Mouse (Mus musculus) limb, embryonic 11.5 days (tissue): Measurements from ENCODE around the gene Psmd9. TPM values are rescaled to one million over a fixed set of nuclear protein-coding genes. Genes with fewer than 3 reads are reported as not detected.

ENCODE experiments used
- ATAC-seq: fragments of 200-750 bp; cut with Nextera tagmentation; 2 replicates; pipeline ENCODE4 v1.8.0; 2017; ENCODE audit warnings: low read depth; ENCODE audit not compliant: insufficient number of reproducible peaks, low FRiP score, low TSS enrichment
- DNase-seq: peaks from one replicate; pipeline ENCODE4 v3.0.0-alpha.2; 2015; ENCODE audit warnings: low spot score
- H3K27ac ChIP-seq: fragments of 300-500 bp; sonication (generic); replicated peaks from 2 replicates; pipeline ENCODE4 v1.5.1; 2014; ENCODE audit warnings: low read depth, mild to moderate bottlenecking, low read length
- H3K27me3 ChIP-seq: fragments of 300-500 bp; sonication (generic); 2 replicates; pipeline ENCODE4 v1.6.1; 2014; ENCODE audit warnings: mild to moderate bottlenecking, low read length, mixed read lengths; ENCODE audit not compliant: control insufficient read depth, insufficient read depth
- H3K36me3 ChIP-seq: fragments of 300-500 bp; sonication (generic); 2 replicates; pipeline ENCODE4 v1.6.1; 2014; ENCODE audit warnings: mild to moderate bottlenecking, low read length, moderate library complexity, mixed read lengths; ENCODE audit not compliant: control insufficient read depth, insufficient read depth
- H3K4me1 ChIP-seq: fragments of 300-500 bp; sonication (generic); 2 replicates; pipeline ENCODE4 v1.6.1; 2014; ENCODE audit warnings: low read length, mixed read lengths; ENCODE audit not compliant: control insufficient read depth, insufficient read depth
- H3K4me2 ChIP-seq: fragments of 300-500 bp; sonication (generic); 2 replicates; pipeline ENCODE4 v1.6.1; 2014; ENCODE audit warnings: low read depth, mild to moderate bottlenecking, moderate library complexity; ENCODE audit not compliant: severe bottlenecking
- H3K4me3 ChIP-seq: fragments of 300-500 bp; sonication (generic); 2 replicates; pipeline ENCODE4 v1.5.1; 2014; ENCODE audit warnings: low read depth, low read length
- H3K9ac ChIP-seq: fragments of 300-500 bp; sonication (generic); 2 replicates; pipeline ENCODE4 v1.6.1; 2014; ENCODE audit warnings: mild to moderate bottlenecking, low read length
- H3K9me3 ChIP-seq: fragments of 300-500 bp; sonication (generic); 2 replicates; pipeline ENCODE4 v1.6.1; 2016; ENCODE audit warnings: low read length; ENCODE audit not compliant: control insufficient read depth
- WGBS: fragments of 180-500 bp; shearing (Covaris S2); extraction: QIAGEN DNeasy Blood & Tissue Kit; methylation state at CpG from one replicate; pipeline ENCODE4 v1.1.7; 2014; 5-methylcytosine and 5-hydroxymethylcytosine counted together
- polyA plus RNA-seq: library from polyadenylated mRNA; unstranded; fragments of >200 nt; fragmentation: Nextera tagmentation; extraction: Ambion mirVana; gene quantifications from 2 replicates; pipeline ENCODE4 v1.2.1, GENCODE M21; 2014

Gene Psmd9
- polyA plus RNA-seq, 1 experiment from 2014 or later: 85.8 TPM

DNA sequence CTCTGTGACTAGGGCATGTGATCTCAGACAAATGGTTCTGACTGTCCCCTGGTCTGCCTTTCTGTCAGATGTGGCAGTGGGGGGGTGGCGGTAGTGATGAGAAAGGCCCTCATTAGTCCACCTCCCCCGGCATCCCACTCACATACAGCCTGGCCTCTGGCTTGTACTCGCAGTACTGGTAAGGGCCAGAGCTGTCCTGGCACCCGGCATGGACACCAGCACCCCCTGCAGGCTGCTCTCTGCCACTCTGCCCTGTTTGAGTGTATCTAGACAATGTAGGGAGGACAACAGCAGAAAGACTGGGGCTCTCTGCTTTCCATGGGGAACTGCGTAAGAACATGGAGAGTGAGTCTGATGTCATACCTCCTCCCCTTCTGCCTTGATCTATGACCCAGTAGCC lies 118.9 kb downstream of the Psmd9 start:
- Histone ChIP-seq H3K4me3 (no peak overlapping the region), H3K9ac (no peak overlapping the region), H3K27ac (no peak overlapping the region), H3K36me3 (no peaks in the 10 kb centered on the region), H3K27me3 (no peaks in the 10 kb centered on the region), H3K4me2 (no peak overlapping the region), H3K4me1 (no peaks in the 10 kb centered on the region), H3K9me3 (no peaks in the 10 kb centered on the region; the same call in 1 of the 2 replicates)
- ATAC-seq (no peak), DNase-seq (no peak)
- WGBS: 82% methylated on average over 5 of the region's 5 CpGs

DNA sequence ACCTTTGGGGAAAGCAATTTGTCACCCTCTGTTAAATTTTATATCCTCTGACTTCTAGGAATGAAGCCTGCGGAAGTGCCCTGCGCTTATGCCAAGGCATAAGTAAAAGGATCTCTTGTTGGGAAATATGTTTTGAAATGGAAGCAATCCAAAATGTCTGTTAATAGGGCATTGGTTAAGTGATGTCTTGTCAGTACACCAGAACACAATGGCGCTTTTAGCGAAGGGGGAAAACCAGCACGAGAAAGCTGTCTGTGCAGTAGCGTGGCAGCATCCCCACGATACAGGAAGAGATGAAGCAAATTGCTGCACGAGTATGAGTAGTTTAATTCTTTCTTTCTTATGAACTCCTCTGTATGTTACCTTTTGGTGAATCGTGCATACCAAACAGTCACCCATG lies 125.4 kb downstream of the Psmd9 start:
- H3K4me2 ChIP-seq: no peak overlapping the region
- ATAC-seq (no peak), DNase-seq (no peak)
- no peak overlapping the region for H3K9ac ChIP-seq
- H3K27me3 ChIP-seq: no peaks in the 10 kb centered on the region
- H3K4me3 ChIP-seq: no peak overlapping the region
- 92% methylated on average over 9 of the region's 9 CpGs for WGBS
- no peaks in the 10 kb centered on the region for H3K4me1 ChIP-seq
- no peaks in the 10 kb centered on the region for H3K36me3 ChIP-seq
- H3K9me3 ChIP-seq: no peaks in the 10 kb centered on the region
- H3K27ac ChIP-seq: no peak overlapping the region

DNA sequence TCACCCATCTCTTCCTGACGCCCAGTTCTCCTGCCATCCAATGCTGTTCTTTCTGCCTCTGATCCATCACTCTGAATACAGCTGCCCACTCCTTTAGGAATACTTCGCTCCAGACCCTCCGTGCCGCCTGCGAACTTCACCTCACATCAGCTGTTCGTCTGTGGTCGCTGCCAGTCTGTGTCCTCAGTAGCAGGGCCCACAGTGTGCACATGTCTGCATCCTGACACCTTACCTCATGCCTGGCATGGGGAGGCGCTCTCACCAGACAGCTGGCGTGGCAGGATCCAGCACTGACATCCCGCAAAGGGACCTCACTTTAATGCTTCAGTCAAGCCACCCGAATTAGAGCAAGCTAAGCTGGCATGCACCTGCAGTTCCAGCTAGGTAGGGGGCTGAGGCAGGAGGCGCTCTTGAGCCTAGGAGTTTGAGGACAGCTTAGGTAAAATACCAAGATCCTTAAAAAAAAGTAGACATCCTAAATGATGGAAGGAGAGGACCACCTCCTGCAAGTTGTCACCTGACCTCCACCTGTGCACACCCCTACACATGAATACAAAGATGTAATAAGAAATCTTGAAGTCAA lies 127.1 kb downstream of the Psmd9 start:
- 65% methylated on average over 12 of the region's 12 CpGs for WGBS
- no peaks in the 10 kb centered on the region for H3K9me3 ChIP-seq
- no peaks in the 10 kb centered on the region for H3K27me3 ChIP-seq
- no peaks in the 10 kb centered on the region for H3K4me1 ChIP-seq
- ATAC-seq: no peak
- no peak overlapping the region; the same call in 1 of the 2 replicates for H3K4me2 ChIP-seq
- no peak for DNase-seq
- no peak overlapping the region for H3K4me3 ChIP-seq
- H3K9ac ChIP-seq: no peak overlapping the region
- no peak overlapping the region for H3K27ac ChIP-seq
- H3K36me3 ChIP-seq: no peaks in the 10 kb centered on the region

GRCm38 (mm10) chr5:123296972-123297754 lies 128.0 kb downstream of the Psmd9 start:
- no peak overlapping the region for H3K9ac ChIP-seq
- no peaks in the 10 kb centered on the region for H3K4me1 ChIP-seq
- ATAC-seq (no peak), DNase-seq (no peak)
- no peaks in the 10 kb centered on the region for H3K36me3 ChIP-seq
- WGBS: 59% methylated on average over 23 of the region's 23 CpGs
- H3K9me3 ChIP-seq: no peaks in the 10 kb centered on the region
- H3K27ac ChIP-seq: no peak overlapping the region
- H3K27me3 ChIP-seq: no peaks in the 10 kb centered on the region
- no peak overlapping the region for H3K4me2 ChIP-seq
- no peak overlapping the region for H3K4me3 ChIP-seq

DNA sequence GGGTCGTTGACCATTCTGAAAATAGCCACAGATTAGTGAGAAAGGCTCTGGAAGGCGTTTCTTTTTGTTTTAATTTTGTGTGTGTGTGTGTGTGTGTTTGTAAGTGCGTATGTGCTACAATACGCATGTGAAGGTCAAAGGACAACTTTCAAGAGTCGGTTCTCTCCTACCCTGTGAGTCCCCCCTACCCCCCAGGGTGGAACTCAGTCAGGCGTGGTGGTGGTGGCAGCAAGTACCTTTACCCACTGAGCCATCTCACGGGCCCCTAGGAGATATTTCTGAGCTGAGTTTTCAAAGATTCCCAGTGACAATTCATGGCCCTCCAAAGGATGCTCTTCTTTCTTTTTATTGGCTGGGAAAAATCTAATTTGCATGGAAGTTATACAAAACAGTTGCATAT lies 128.6 kb downstream of the Psmd9 start:
- no peak for ATAC-seq
- DNase-seq: no peak
- 85% methylated on average over 7 of the region's 7 CpGs for WGBS
- Histone ChIP-seq H3K9ac (no peak overlapping the region), H3K27me3 (no peaks in the 10 kb centered on the region), H3K4me3 (no peak overlapping the region), H3K4me1 (no peaks in the 10 kb centered on the region), H3K27ac (no peak overlapping the region), H3K36me3 (no peaks in the 10 kb centered on the region), H3K4me2 (no peak overlapping the region), H3K9me3 (no peaks in the 10 kb centered on the region)

DNA sequence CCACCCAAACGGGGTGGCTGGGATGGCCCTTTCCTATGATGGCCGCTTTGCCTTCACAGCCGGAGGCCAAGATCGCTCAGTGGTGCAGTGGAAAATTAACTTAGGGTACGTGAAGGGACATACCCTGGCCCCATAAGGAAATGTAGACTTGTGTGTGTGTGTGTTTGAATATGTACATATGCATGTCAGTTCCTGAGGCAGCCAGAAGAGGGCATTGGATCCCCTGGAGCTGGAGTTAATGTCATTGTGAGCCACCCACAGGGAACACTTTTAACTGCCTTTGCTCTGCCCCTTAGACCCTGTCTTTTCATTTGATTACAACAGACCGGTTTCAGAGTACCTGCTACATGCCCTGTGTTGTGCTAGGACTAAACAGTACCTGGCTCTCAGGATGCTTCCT lies 129.3 kb downstream of the Psmd9 start:
- Histone ChIP-seq H3K4me3 (no peak overlapping the region), H3K4me1 (no peaks in the 10 kb centered on the region), H3K36me3 (no peaks in the 10 kb centered on the region), H3K27me3 (no peaks in the 10 kb centered on the region), H3K4me2 (no peak overlapping the region), H3K9ac (no peak overlapping the region), H3K9me3 (no peaks in the 10 kb centered on the region), H3K27ac (no peak overlapping the region)
- 89% methylated on average over 6 of the region's 6 CpGs for WGBS
- DNase-seq (no peak), ATAC-seq (no peak)

Other genes starting within 250 kb of the Psmd9 start
- gene Kdm2b, start 179.6 kb upstream of the Psmd9 start, polyA plus RNA-seq: 67.2 and 79.4 TPM in 2 replicates
- 10.0 and 10.3 TPM in 2 replicates for gene Orai1, start 154.3 kb upstream of the Psmd9 start, polyA plus RNA-seq
- 0.64 TPM in 1 of 2 replicates, not detected in the other for gene Morn3, start 122.4 kb upstream of the Psmd9 start, polyA plus RNA-seq
- gene Tmem120b, start 101.0 kb upstream of the Psmd9 start, polyA plus RNA-seq: 9.3 and 11.3 TPM in 2 replicates
- 2.9 and 3.6 TPM in 2 replicates for gene Rhof, start 36.7 kb upstream of the Psmd9 start, polyA plus RNA-seq
- 12.0 and 14.0 TPM in 2 replicates for gene Setd1b, start 27.2 kb upstream of the Psmd9 start, polyA plus RNA-seq
- not detected in 2 replicates for gene Hpd, start 13.3 kb downstream of the Psmd9 start, polyA plus RNA-seq
- gene Wdr66, start 82.7 kb downstream of the Psmd9 start, polyA plus RNA-seq: 0.13 and 0.28 TPM in 2 replicates
- 44.4 and 45.2 TPM in 2 replicates for gene Bcl7a, start 174.4 kb downstream of the Psmd9 start, polyA plus RNA-seq
- 19.3 and 21.7 TPM in 2 replicates for gene Mlxip, start 225.4 kb downstream of the Psmd9 start, polyA plus RNA-seq